ENCODE assay signal across 8 mouse cellular contexts in genomic region chr15:11406769-11407168, GRCm38 (mm10). TPM values are rescaled to one million over a fixed set of nuclear protein-coding genes. Genes with fewer than 3 reads are reported as not detected.
DNase-seq lines count a peak whose midpoint lies in the region; ATAC-seq lines count a peak whose summit lies in the region.

No protein-coding gene starts in this region.

- no peaks in the 10 kb centered on the region for H3K36me3 ChIP-seq in hindbrain, embryonic 15.5 days

- H3K9ac ChIP-seq in hindbrain, embryonic 15.5 days = no peak overlapping the region

- H3K27me3 ChIP-seq in hindbrain, embryonic 15.5 days = peaks cover 8% of the 10 kb centered on the region; the same call in 1 of the 2 replicates

- H3K27ac ChIP-seq in hindbrain, embryonic 15.5 days (replicated peaks) = no peak overlapping the region

- peak; percentile 9 to 18 for DNase-seq in adrenal gland, postnatal 36 days
- no peak for DNase-seq in adrenal gland, adult 18-20 months (ENCODE audit: low spot score in 2 of 2)
- DNase-seq in right cerebral cortex, postnatal 14 days = peak; percentile 36
- DNase-seq in right cerebral cortex, adult 18-20 months = no peak
- no peak for DNase-seq in left cerebral cortex, postnatal 14 days (ENCODE audit: low spot score in 2 of 2)

- intact Hi-C loops in left cerebral cortex, postnatal 14 days (cut with DNase I) = loop anchor here (5.0 kb wide), 1 partner anchor 501 kb away; the partner anchor contains the start of gene Npr3

- no peak overlapping the region for H3K4me3 ChIP-seq in hindbrain, embryonic 15.5 days

- no peaks in the 10 kb centered on the region for H3K4me1 ChIP-seq in hindbrain, embryonic 15.5 days (replicated peaks)

- H3K4me2 ChIP-seq in hindbrain, embryonic 15.5 days = no peak overlapping the region; the same call in 1 of the 2 replicates

- no peaks in the 10 kb centered on the region for H3K9me3 ChIP-seq in hindbrain, embryonic 15.5 days

- WGBS in hindbrain, embryonic 15.5 days = 24% methylated on average over 9 of the region's 9 CpGs

- 0 out of 2 replicates have a peak, but pooled peaks have one; percentile 48 for ATAC-seq in hindbrain, embryonic 15.5 days (ENCODE audit: low FRiP score, low read depth)
- ATAC-seq in megakaryocyte-erythroid progenitor cell, adult 5-6 weeks (replicated peaks; ENCODE audit: low FRiP score, low TSS enrichment, poor library complexity, severe bottlenecking) = peak; percentile 79
- ATAC-seq in erythroblast, adult 5-6 weeks (replicated peaks; ENCODE audit: low FRiP score, poor library complexity, severe bottlenecking) = no peak

RNA-seq across cellular contexts. Expression of gene Tars, which starts 7.3 kb away (rescaled TPM):
- total RNA-seq in adrenal gland, postnatal 36 days (2021) = 10 to 100 TPM; 52.9 to 54.8 TPM
- 10 to 100 TPM; 38.3 to 54.8 TPM for total RNA-seq in adrenal gland, adult 18-20 months (2021)
- polyA plus RNA-seq in hindbrain, embryonic 15.5 days (2015; fragmentation: Nextera tagmentation; extraction: Ambion mirVana) = 41.7 and 45.0 TPM in 2 replicates
- 39.7 and 55.5 TPM in 2 replicates for total RNA-seq in megakaryocyte-erythroid progenitor cell, adult 5-6 weeks (2014; fragmentation: Nextera tagmentation)
- total RNA-seq in megakaryocyte-erythroid progenitor cell, adult 5-6 weeks (2017) = 70.2 and 93.1 TPM in 2 replicates
- 7.5 and 8.2 TPM in 2 replicates for total RNA-seq in erythroblast, adult 5-6 weeks (2015; ENCODE audit: low replicate concordance)
- total RNA-seq in erythroblast, adult 5-6 weeks (2017; ENCODE audit: low replicate concordance) = 14.4 and 20.6 TPM in 2 replicates
- total RNA-seq in left cerebral cortex, postnatal 14 days (2021) = 10 to 100 TPM; 32.3 to 39.7 TPM

Comparison
In these comparisons a context has a peak if more than half of its experiments do, and no peak if none do; other contexts are left out.
1. DNase-seq: peak in adrenal gland, postnatal 36 days (2 of 2) and right cerebral cortex, postnatal 14 days (single experiment); none in adrenal gland, adult 18-20 months (0 of 2), right cerebral cortex, adult 18-20 months (single experiment) and left cerebral cortex, postnatal 14 days (0 of 2).